Mouse (Mus musculus): Measurements from ENCODE around the gene Gm6676. TPM values are rescaled to one million over a fixed set of nuclear protein-coding genes. Genes with fewer than 3 reads are reported as not detected.

Gene Gm6676
- polyA plus RNA-seq (2012; rRNA removed): not detected in 2 replicates

DNA sequence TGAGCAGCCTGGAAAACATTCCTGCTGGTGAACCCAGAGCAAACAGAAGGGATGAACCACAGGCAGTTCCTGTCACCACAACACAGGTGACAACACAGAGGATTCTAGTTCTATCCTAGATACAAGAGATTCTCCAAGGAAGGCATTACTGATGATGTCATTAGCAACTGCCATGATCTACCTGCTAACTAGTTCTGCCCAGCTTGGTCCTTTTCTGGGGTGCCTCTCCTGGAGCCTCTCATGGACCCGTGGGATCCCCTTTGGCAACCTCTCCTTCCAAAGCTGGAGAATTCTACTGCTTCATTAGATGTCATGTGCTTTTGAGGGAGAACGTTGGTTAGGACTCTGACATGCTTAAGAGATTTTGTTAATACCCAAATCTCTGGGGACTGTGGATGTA is at the start of gene Gm6676:
Gene Gm6676 (minus strand): TSS at position 101 of the 400 bp plus-strand sequence.

DNA sequence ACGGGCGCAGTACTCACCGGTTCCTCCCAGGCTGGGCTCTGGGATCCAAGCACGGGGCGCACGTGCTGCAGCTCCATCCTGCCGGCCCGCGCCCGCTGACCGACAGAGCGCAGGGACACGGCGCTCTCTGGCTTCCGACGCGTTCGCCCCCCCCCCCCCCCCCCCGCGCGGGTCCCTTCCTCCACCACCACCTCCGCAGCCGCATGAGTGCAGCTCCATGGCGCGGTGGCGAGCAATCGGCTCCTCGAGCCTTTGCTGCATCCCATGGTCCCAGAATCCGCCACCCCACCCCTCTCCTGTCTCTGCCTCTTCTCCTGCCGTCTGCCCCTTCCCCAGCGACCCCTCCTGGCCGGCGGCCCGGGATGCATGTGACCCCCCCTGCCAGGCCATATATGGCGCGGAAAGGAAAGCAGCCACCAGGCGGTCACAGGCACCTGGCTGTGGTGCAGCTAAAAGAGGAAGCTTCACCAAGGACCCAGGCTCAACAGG is 49.3 kb upstream of the Gm6676 start, which contains the start of gene Gm3512:
Gene Gm3512 (minus strand): TSS at position 51 of the 489 bp plus-strand sequence.

DNA sequence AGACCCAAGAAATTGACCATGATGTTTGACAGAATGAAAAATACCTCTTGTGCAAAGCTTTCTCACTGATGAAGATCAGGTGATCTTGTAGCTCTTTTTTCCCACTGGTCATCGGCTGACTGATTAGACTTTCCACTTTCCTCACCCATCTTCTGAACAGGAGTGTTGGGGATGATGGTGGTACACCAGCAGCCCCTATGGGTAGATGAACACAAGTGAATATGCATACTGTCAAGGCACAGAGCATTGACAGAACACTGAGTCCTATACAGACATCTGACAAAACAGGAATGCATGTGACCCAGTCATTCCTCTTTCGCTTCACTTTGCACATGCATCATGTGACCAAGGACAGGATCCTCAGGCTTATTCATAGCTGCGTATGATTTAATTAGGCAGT is 24.7 kb downstream of the Gm6676 start, which contains the start of gene Gm3696:
Gene Gm3696 (minus strand): TSS at position 101 of the 400 bp plus-strand sequence.

Other genes starting within 250 kb of the Gm6676 start
- gene Gm3667, start 235.4 kb downstream of the Gm6676 start, polyA plus RNA-seq (2012; rRNA removed): not detected in 2 replicates
- not detected in 2 replicates for gene Gm6356, start 151.6 kb downstream of the Gm6676 start, polyA plus RNA-seq (2012; rRNA removed)
- gene Gm10406, start 98.0 kb downstream of the Gm6676 start, polyA plus RNA-seq (2012; rRNA removed): not detected in 2 replicates
- gene Gm3685, start 80.4 kb downstream of the Gm6676 start, polyA plus RNA-seq (2012; rRNA removed): not detected in 2 replicates
- gene Gm3696, start 24.8 kb downstream of the Gm6676 start, polyA plus RNA-seq (2012; rRNA removed): not detected in 2 replicates
- not detected in 2 replicates for gene Gm3512, start 49.1 kb upstream of the Gm6676 start, polyA plus RNA-seq (2012; rRNA removed)
- gene Gm16434, start 69.1 kb upstream of the Gm6676 start, polyA plus RNA-seq (2012; rRNA removed): not detected in 2 replicates
- not detected in 2 replicates for gene Gm3727, start 139.3 kb upstream of the Gm6676 start, polyA plus RNA-seq (2012; rRNA removed)
- gene Gm3739, start 189.6 kb upstream of the Gm6676 start, polyA plus RNA-seq (2012; rRNA removed): not detected in 2 replicates
- gene Gm5797, start 207.0 kb upstream of the Gm6676 start, polyA plus RNA-seq (2012; rRNA removed): not detected in 2 replicates
- gene Gm8374, start 239.7 kb upstream of the Gm6676 start, polyA plus RNA-seq (2012; rRNA removed): not detected in 2 replicates